Mouse (Mus musculus) ES-E14 (cell line): ENCODE results near the gene St6galnac3.

Experiments used
- CHD2 ChIP-seq: IDR thresholded peaks from 2 replicates; pipeline ENCODE4 v1.6.1; 2014; ENCODE audit warnings: mild to moderate bottlenecking, low read depth, low read length, inconsistent platforms
- HCFC1 ChIP-seq: IDR thresholded peaks from 2 replicates; pipeline ENCODE4 v1.6.1; 2012; ENCODE audit warnings: low read length, inconsistent platforms, borderline replicate concordance; ENCODE audit not compliant: insufficient read depth
- ZC3H11A ChIP-seq: IDR thresholded peaks from 2 replicates; pipeline ENCODE4 v1.6.1; 2012; ENCODE audit warnings: low read depth, mild to moderate bottlenecking, inconsistent platforms, low read length, borderline replicate concordance

GRCm38 (mm10) chr3:153761171-153761570 lies 36.2 kb upstream of the St6galnac3 start:
- TF ChIP-seq HCFC1 (no peak), CHD2 (no peak), ZC3H11A (no peak)
